Mouse (Mus musculus): ENCODE data around the gene Nom1. TPM values are rescaled to one million over a fixed set of nuclear protein-coding genes. Genes with fewer than 3 reads are reported as not detected.

Nom1 gene
- polyA plus RNA-seq, 1 experiment from 2014 or later, result 36.4 TPM

DNA sequence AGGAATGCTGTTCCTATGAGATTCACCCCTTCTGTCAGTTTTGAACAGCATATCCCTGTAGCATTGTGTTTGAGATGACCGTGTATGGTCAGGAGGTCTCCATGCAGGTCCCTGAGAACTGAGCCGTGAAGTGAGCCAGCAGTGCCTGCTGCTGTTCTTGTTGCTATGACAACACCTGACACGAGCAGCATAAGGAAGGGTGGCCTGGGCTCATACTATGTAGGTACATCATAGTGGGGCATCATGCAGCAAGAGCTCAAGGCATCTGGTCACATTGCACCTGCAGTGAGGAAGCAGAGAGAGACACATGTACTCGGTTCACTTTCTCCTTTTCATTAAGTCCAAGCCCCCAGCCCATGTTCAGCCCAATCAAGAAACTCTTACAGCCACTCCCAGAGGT, 17.9 kb downstream of the Nom1 start:
- 86% methylated on average over 4 of the region's 4 CpGs for WGBS
- no peaks in the 10 kb centered on the region for H3K9me3 ChIP-seq
- H3K27ac ChIP-seq (replicated peaks), result no peak overlapping the region
- peaks cover 89% of the 10 kb centered on the region for H3K36me3 ChIP-seq (replicated peaks)
- no peaks in the 10 kb centered on the region for H3K4me1 ChIP-seq
- no peak for DNase-seq (ENCODE audit: low spot score)
- H3K4me3 ChIP-seq, result no peak overlapping the region
- no peaks in the 10 kb centered on the region for H3K27me3 ChIP-seq (replicated peaks; ENCODE audit: low read depth, poor library complexity, severe bottlenecking)

GRCm38 (mm10) chr5:29456895-29457656, 22.6 kb downstream of the Nom1 start:
- H3K27ac ChIP-seq (replicated peaks), result no peak overlapping the region
- DNase-seq (ENCODE audit: low spot score), result no peak
- H3K4me3 ChIP-seq, result no peak overlapping the region
- H3K27me3 ChIP-seq (replicated peaks; ENCODE audit: low read depth, poor library complexity, severe bottlenecking), result no peaks in the 10 kb centered on the region
- peaks cover 66% of the 10 kb centered on the region for H3K36me3 ChIP-seq (replicated peaks)
- no peaks in the 10 kb centered on the region for H3K9me3 ChIP-seq
- H3K4me1 ChIP-seq, result no peaks in the 10 kb centered on the region
- 78% methylated on average over 5 of the region's 5 CpGs for WGBS

GRCm38 (mm10) chr5:29462943-29463686, 28.7 kb downstream of the Nom1 start:
- Histone ChIP-seq H3K4me3 (no peak overlapping the region), H3K36me3 (replicated peaks) (peaks cover 15% of the 10 kb centered on the region), H3K27ac (replicated peaks) (no peak overlapping the region), H3K4me1 (peaks cover 7% of the 10 kb centered on the region), H3K9me3 (no peaks in the 10 kb centered on the region), H3K27me3 (replicated peaks; ENCODE audit: low read depth, poor library complexity, severe bottlenecking) (peaks cover 29% of the 10 kb centered on the region)
- WGBS, result 77% methylated on average over 9 of the region's 9 CpGs
- DNase-seq (ENCODE audit: low spot score), result no peak

DNA sequence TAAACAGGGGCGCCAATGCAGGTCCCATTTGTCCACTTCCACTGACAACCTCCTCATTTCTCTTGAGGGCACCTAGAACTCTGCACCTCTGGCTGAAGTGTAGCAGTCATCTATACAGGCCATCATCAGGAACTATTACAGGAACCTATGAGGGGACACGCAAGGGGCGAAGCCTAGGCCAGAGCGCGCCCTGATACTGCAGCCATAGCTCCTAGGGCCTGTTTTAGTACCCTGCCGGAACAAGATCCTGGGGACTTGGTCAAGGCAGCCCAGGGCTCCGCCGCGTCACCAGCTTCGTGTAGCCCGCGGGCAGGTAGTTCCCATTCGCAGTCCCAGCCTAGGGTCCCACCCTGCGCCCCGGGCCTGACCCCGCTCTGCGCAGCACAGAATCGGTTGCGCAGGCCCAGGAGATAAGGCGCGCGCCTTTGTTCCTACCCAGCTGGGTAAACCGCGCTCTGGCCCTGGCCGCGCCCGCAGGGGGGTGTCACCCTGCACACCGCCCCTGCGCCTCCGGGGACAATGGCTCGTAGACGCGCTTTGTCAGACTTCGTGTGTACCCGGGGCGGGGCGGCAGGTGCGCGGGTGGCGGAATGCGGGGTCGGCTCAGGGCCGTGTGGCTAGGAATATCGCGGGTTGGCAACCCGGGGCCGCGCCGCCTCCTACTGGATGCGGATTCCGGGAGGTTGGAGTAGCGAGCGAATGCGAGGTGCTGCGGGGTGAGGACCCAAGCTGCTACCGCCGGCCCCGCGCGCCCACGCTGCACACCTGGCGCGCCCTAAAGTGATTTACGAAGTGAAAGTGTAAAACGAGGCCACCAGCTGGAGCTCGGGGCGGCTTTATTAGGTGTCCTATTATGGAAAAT, 33.3 kb downstream of the Nom1 start:
- Histone ChIP-seq H3K4me1 (peaks cover 13% of the 10 kb centered on the region), H3K27ac (replicated peaks) (no peak overlapping the region), H3K27me3 (replicated peaks; ENCODE audit: low read depth, poor library complexity, severe bottlenecking) (peaks cover 75% of the 10 kb centered on the region), H3K36me3 (replicated peaks) (no peaks in the 10 kb centered on the region), H3K9me3 (no peaks in the 10 kb centered on the region), H3K4me3 (peak overlapping the region; percentile 52)
- WGBS, result 2% methylated on average over 67 of the region's 67 CpGs
- peak; percentile 64 for DNase-seq (ENCODE audit: low spot score)

DNA sequence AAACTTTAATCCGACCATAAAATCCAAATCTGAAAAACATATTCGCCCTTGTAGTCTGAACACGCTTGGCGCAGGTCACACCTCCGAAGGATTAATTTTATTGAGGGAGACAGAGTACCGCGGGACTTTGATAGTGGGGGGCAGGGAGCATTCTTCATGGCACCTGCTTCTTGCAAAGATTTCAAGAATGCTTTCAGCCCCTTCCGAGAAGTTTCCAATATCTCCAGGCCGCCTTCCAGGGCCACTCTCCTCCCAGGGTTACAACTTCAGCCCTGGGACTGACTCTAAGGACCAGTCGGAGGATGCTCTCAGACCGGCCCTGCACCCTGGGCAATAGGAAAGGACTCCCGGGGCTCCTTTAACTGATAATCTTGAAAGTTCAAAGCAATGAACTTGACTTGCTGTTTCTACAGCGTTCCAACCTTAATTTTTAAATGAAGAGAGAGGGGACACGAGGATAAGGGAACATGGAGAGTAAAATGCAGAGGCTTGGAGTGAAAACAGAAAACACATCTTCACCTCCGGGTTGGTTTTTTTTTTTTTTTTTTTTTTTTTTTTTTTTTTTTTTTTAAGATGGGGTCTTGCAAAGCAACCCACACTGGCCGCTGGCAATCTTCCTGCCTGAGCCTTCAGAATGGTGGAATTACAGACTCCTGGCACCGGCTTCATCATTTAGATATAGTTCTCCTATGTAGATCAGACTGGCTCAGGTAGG, 34.0 kb downstream of the Nom1 start:
- Histone ChIP-seq H3K4me3 (peak overlapping the region; percentile 52), H3K9me3 (no peaks in the 10 kb centered on the region), H3K27ac (replicated peaks) (no peak overlapping the region), H3K36me3 (replicated peaks) (no peaks in the 10 kb centered on the region), H3K27me3 (replicated peaks; ENCODE audit: low read depth, poor library complexity, severe bottlenecking) (peaks cover 83% of the 10 kb centered on the region), H3K4me1 (peaks cover 13% of the 10 kb centered on the region)
- DNase-seq (ENCODE audit: low spot score), result peak; percentile 37
- WGBS, result 2% methylated on average over 17 of the region's 17 CpGs

- H3K36me3 ChIP-seq (replicated peaks), result no peaks in the 10 kb centered on the region
- H3K9me3 ChIP-seq, result no peaks in the 10 kb centered on the region
- 3% methylated on average over 4 of the region's 4 CpGs for WGBS
- H3K4me3 ChIP-seq, result no peak overlapping the region
- peaks cover 93% of the 10 kb centered on the region for H3K27me3 ChIP-seq (replicated peaks; ENCODE audit: low read depth, poor library complexity, severe bottlenecking)
- H3K4me1 ChIP-seq, result peaks cover 13% of the 10 kb centered on the region
- DNase-seq (ENCODE audit: low spot score), result no peak
- no peak overlapping the region for H3K27ac ChIP-seq (replicated peaks)
Measured at GRCm38 (mm10) chr5:29469501-29469900, 35.0 kb downstream of the Nom1 start.

DNA sequence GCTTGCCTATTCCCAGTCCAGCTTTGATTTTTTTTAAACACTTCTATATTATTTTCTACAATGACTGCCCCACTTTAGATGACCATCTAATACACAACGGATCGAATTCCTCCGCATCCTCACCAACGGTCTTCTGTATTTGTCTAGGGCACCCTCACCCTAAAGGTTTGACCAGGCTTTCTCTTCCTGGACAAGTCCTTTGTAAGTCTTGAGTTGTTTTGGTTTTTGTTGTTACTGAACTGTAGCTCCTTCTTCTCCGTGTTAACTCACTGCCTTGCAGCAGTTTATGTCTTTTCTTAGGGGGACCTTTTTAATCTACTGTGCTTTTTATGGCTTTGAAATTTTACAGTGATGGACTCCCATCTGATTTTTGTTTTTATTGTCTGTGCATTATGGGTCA, 35.8 kb downstream of the Nom1 start:
- WGBS, result 6% methylated on average over 5 of the region's 5 CpGs
- Histone ChIP-seq H3K4me1 (peaks cover 13% of the 10 kb centered on the region), H3K27me3 (replicated peaks; ENCODE audit: low read depth, poor library complexity, severe bottlenecking) (peaks cover 100% of the 10 kb centered on the region), H3K27ac (replicated peaks) (no peak overlapping the region), H3K36me3 (replicated peaks) (no peaks in the 10 kb centered on the region), H3K9me3 (no peaks in the 10 kb centered on the region), H3K4me3 (no peak overlapping the region)
- no peak for DNase-seq (ENCODE audit: low spot score)

DNA sequence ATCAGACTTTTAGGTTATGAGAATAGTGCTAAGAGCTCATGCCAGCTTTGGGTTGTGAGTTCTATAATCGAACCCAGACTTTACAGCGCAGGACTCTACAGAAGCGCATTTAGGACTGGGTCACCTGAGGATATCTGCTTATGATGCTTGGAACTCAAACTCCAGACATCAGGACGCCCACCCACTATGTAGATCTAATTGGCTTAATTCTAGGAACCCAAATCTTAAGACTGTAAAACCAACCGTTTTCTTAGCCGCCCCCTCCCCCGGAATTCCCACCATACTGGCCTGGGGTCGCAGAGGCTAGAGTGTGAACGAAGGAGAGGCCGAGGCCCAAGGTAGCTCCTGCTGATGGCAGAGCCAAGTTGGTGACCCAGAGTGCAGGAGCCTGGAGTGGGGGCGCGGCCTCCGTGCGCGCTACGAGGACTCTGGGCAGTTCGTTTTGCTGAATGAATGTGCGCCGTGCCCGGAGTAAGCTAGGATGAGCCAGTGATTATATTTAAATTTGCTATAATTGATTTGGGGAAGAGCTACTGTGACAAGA, 36.5 kb downstream of the Nom1 start:
- peak; percentile 43 for DNase-seq (ENCODE audit: low spot score)
- H3K36me3 ChIP-seq (replicated peaks), result no peaks in the 10 kb centered on the region
- peaks cover 13% of the 10 kb centered on the region for H3K4me1 ChIP-seq
- 4% methylated on average over 20 of the region's 20 CpGs for WGBS
- no peaks in the 10 kb centered on the region for H3K9me3 ChIP-seq
- H3K4me3 ChIP-seq, result no peak overlapping the region
- peaks cover 100% of the 10 kb centered on the region for H3K27me3 ChIP-seq (replicated peaks; ENCODE audit: low read depth, poor library complexity, severe bottlenecking)
- no peak overlapping the region for H3K27ac ChIP-seq (replicated peaks)

- Histone ChIP-seq H3K9me3 (no peaks in the 10 kb centered on the region), H3K4me3 (no peak overlapping the region), H3K27ac (replicated peaks) (no peak overlapping the region), H3K36me3 (replicated peaks) (no peaks in the 10 kb centered on the region), H3K4me1 (peaks cover 13% of the 10 kb centered on the region), H3K27me3 (replicated peaks; ENCODE audit: low read depth, poor library complexity, severe bottlenecking) (peaks cover 100% of the 10 kb centered on the region)
- peak; percentile 34 for DNase-seq (ENCODE audit: low spot score)
- 1% methylated on average over 11 of the region's 11 CpGs for WGBS
Measured at GRCm38 (mm10) chr5:29471396-29471795, 36.9 kb downstream of the Nom1 start.

- DNase-seq (ENCODE audit: low spot score), result peak; percentile 68
- H3K36me3 ChIP-seq (replicated peaks), result no peaks in the 10 kb centered on the region
- under 1% methylated on average over 22 of the region's 22 CpGs for WGBS
- peaks cover 13% of the 10 kb centered on the region for H3K4me1 ChIP-seq
- no peak overlapping the region for H3K4me3 ChIP-seq
- H3K27ac ChIP-seq (replicated peaks), result no peak overlapping the region
- peaks cover 100% of the 10 kb centered on the region for H3K27me3 ChIP-seq (replicated peaks; ENCODE audit: low read depth, poor library complexity, severe bottlenecking)
- H3K9me3 ChIP-seq, result no peaks in the 10 kb centered on the region
Measured at GRCm38 (mm10) chr5:29471855-29472665, 37.6 kb downstream of the Nom1 start.

DNA sequence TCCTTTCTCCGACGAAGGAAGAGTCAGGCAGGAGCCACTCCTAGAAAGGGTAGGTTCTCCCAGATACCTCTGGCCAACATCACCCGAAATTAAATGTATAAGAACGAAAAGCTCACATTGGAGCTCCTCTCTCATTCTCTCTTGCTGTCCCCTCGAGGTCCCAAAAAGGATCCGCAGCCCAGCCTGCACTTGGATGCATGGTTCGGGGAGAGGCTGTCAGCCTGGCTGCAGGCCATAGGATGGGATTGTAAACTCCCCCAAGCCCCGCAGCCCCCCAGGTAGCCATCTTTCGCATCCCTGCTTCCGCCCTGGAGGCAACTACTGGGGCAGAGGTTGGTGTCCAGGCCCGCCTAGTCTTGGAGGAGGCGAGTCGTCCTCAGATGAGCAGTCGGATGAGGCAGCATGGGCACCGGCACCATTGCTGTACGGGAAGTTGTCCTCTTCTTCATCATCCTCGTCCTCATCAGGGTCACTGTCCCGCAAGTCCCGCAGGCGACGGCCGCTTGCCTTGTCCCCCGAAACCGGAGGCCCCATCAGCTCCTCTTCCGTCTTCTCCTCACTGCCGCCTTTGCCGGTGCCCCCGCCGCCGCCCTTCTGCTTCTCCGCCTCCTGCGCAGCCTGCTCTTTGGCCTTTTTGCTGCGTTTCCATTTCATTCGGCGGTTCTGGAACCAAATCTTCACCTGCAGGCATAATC, 39.2 kb downstream of the Nom1 start:
- Histone ChIP-seq H3K4me3 (no peak overlapping the region), H3K36me3 (replicated peaks) (no peaks in the 10 kb centered on the region), H3K4me1 (peaks cover 15% of the 10 kb centered on the region), H3K27me3 (replicated peaks; ENCODE audit: low read depth, poor library complexity, severe bottlenecking) (peaks cover 100% of the 10 kb centered on the region), H3K9me3 (no peaks in the 10 kb centered on the region), H3K27ac (replicated peaks) (no peak overlapping the region)
- peak; percentile 60 for DNase-seq (ENCODE audit: low spot score)
- under 1% methylated on average over 35 of the region's 35 CpGs for WGBS

Data from embryonic facial prominence, embryonic 10.5 days (tissue).